Mouse (Mus musculus): ENCODE data around the gene Scfd2. TPM values are rescaled to one million over a fixed set of nuclear protein-coding genes. Genes with fewer than 3 reads are reported as not detected.

The Scfd2 gene
- total RNA-seq, 2 experiments from 2014 or later, result 22.6 to 26.2 TPM

GRCm38 (mm10) chr5:74173162-74173844, 358.3 kb downstream of the Scfd2 start:
- DNase-seq, result no peak

GRCm38 (mm10) chr5:74172208-74172607, 359.4 kb downstream of the Scfd2 start:
- DNase-seq, result no peak

GRCm38 (mm10) chr5:74171768-74172167, 359.8 kb downstream of the Scfd2 start:
- no peak for DNase-seq

GRCm38 (mm10) chr5:74168085-74168484, 363.5 kb downstream of the Scfd2 start:
- no peak for DNase-seq

GRCm38 (mm10) chr5:74166642-74167041, 364.9 kb downstream of the Scfd2 start:
- no peak for DNase-seq

- DNase-seq, result no peak
These were observed 367.0 kb downstream of the Scfd2 start for GRCm38 (mm10) chr5:74164547-74164946.

- DNase-seq, result no peak
These were observed 368.4 kb downstream of the Scfd2 start for GRCm38 (mm10) chr5:74163141-74163540.

- no peak for DNase-seq
These were observed 369.5 kb downstream of the Scfd2 start for GRCm38 (mm10) chr5:74162013-74162412.

GRCm38 (mm10) chr5:74161297-74161926, 370.1 kb downstream of the Scfd2 start:
- no peak for DNase-seq

GRCm38 (mm10) chr5:74160349-74160748, 371.2 kb downstream of the Scfd2 start:
- no peak for DNase-seq

GRCm38 (mm10) chr5:74159906-74160305, 371.7 kb downstream of the Scfd2 start:
- DNase-seq, result no peak

GRCm38 (mm10) chr5:74158929-74159632, 372.5 kb downstream of the Scfd2 start:
- DNase-seq, result no peak

GRCm38 (mm10) chr5:74155860-74156351, 375.7 kb downstream of the Scfd2 start:
- no peak for DNase-seq

Other genes starting within 250 kb of the Scfd2 start
- 10 to 100 TPM; 64.4 to 67.8 TPM for gene Fip1l1, start 3.7 kb upstream of the Scfd2 start, total RNA-seq (2021)
- 10 to 100 TPM; 15.5 to 15.9 TPM for gene Lnx1, start 171.2 kb upstream of the Scfd2 start, total RNA-seq (2021)

All from layer of hippocampus, postnatal 36 days (tissue).